Mouse (Mus musculus) megakaryocyte, embryonic 14.5 days (primary cell): ENCODE measurements around the gene Onecut1.

ENCODE experiments used
- FLI1 ChIP-seq: IDR thresholded peaks from 2 replicates; pipeline ENCODE4 v1.6.1; 2012; ENCODE audit warnings: low read length, inconsistent platforms, mixed read lengths
- GATA1 ChIP-seq: IDR thresholded peaks from 3 replicates; pipeline ENCODE4 v1.6.1; 2012; ENCODE audit warnings: mixed read lengths, low read length, inconsistent platforms, borderline replicate concordance

GRCm38 (mm10) chr9:74849979-74850780 is 11.5 kb upstream of the Onecut1 start:
- no peak for TF ChIP-seq GATA1
- no peak for TF ChIP-seq FLI1
